Mouse (Mus musculus) yolk sac, embryonic 10.5 days (tissue): Measurements from ENCODE around the gene Hist3h2ba.

Source experiments
- DNase-seq: peaks from one replicate; pipeline ENCODE4 v3.0.0-alpha.2; 2017; ENCODE audit warnings: low spot score

Hist3h2ba gene

DNA sequence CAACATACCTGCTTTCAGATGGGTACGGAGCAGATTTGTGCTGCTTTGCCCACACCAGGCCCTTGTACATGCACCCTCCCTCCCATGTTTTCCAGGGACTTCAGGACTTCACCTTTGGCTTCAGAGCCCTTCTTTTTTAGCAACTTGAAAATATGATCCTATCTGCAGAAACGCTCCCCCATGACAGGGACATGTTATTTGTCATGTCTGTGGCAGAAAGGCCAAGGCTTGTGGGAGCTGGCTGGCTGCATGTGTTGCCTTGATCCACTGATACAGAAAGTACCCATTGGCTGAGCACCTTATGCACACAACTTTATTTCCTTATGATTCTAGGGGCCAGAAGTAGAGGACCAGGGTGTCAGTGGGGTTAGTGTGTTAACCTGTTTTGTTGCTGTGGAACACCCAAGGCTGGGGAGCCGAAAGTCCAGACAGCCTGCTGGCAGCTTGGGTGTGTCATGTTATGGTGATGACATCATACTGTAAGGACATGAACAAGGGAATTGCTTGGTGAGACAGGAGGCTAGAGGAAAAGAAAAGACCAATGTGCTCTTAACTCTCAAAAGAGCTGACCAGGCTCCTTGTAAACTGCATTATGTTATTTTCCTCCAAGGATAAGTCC is 36.7 kb downstream of the Hist3h2ba start:
- no peak for DNase-seq

DNA sequence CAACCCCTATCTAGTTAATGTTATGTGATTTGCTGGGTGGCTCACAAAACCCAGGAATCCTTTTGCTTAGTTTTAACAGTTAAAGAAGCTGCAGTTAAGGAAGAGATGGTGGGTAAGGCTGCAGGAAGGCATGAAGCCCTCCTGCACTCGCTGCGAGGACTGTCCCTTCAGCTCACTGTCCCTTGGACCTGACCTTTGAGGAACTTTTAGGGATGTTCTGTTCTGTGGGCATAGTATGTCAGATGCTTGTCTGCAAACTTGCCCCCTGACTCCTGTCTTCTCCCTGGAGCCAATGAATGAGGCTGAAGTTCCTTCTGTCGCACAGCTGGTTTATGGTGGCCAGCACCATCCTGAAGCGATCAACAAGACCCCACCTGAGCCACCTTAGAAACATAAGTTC is 40.4 kb downstream of the Hist3h2ba start:
- DNase-seq, result no peak

- no peak for DNase-seq
These were observed 41.4 kb downstream of the Hist3h2ba start for GRCm38 (mm10) chr11:58990141-58990540.

GRCm38 (mm10) chr11:58990794-58991193 is 42.1 kb downstream of the Hist3h2ba start:
- DNase-seq, result no peak

DNA sequence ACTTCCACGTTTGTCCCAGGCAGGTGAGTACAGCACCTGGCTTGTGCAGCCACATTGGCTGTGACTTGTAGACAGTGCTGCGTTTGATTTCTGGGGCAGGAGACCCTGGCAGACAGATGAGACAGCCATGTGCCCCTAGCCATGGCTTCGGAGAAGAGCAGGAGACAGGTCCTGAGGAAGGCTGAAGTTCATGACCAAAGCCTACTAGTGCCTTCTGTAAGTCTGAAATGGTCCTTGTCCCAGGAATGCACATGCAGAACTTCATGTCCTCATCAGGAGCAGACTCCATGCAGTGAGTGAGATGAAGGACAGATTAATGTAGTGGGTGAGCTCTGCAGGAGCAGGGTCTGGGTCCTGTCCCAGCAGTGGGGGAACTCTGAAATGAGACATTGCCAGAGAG is 43.2 kb downstream of the Hist3h2ba start:
- no peak for DNase-seq

DNA sequence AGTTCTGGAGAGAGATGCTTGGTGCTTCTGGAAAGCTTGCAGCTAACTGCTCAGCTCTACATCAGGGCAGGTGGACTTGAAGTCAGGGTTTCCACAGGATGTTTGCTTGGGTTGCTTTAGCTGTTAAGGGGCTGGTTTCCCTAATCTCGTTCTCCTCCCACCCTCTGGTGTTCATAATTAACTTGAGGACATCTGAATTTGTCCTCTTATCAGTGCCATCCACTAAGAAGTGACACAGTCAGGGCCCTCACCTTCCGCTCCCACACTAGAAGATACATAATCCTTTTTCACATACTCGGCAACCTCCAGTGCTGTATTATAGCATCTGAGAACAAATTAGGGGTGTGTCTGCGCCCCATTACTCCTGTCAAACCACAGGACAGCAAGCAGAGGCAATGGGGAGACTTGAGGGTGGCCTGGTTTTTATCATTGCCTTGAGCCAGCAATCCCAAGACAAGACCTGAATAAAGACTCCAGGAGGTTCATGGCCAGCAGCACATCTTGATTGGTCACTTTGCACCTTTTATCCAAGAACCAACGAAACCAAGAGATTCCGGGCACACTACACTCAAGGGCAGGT is 44.5 kb downstream of the Hist3h2ba start:
- DNase-seq, result no peak

- DNase-seq, result peak; percentile 83
These were observed 45.7 kb downstream of the Hist3h2ba start for GRCm38 (mm10) chr11:58994337-58994826.

GRCm38 (mm10) chr11:58995061-58995806 is 46.5 kb downstream of the Hist3h2ba start:
- DNase-seq, result no peak

DNA sequence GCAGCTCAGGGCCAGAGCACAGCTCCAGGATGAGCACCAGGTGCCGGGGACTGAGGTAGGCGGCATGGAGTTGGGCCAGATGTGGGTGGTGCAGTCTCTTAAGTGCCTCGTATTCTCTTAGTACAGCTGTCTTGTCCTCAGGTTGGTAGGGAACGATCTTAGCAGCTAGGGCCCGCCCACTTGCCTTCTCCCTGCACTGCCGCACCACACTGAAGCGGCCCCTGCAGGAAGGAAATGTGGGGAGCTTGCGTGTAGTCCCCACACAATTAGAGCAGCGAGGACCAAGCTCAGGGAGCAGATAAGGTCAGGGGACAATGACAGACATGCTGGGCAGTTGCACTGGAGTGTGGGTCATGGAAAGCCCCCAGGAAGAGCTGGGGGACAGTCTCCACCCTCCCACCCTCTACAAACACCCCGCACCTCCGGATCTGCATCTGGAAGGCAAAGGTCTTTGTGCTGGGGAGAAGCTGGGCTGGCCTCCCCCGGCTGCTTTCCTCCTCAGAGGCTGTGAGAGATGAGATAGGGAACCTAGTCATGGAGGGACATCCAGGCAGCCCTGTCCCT is 47.2 kb downstream of the Hist3h2ba start:
- DNase-seq, result no peak

GRCm38 (mm10) chr11:58997541-58997940 is 48.8 kb downstream of the Hist3h2ba start:
- no peak for DNase-seq
